Mouse (Mus musculus): Measurements from ENCODE around the gene Sdk2.

Gene Sdk2

DNA sequence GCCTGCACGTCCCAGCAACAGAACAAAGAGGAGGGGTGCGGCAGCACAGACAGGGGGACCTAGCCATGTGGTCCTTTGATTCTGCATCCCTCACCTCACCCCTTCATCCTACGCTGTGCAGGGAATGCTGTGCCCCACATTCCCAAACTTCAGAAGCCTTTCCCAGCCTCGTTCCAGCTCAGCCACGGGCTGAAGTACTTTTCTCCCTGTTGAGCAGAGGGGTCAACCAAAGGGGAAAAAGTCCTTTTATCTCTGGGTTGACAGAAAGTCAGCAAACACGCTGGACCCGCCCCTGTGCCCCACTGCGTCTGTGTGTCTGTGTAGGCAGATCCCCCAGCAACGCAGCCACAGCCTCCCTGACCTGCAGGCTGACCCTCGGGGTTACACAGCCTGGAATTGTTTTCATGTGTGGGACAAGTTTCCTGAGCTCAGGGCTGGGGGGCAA is 18.9 kb downstream of the Sdk2 start:
- ATAC-seq (ENCODE audit: insufficient number of reproducible peaks, low FRiP score, low TSS enrichment): no peak

DNA sequence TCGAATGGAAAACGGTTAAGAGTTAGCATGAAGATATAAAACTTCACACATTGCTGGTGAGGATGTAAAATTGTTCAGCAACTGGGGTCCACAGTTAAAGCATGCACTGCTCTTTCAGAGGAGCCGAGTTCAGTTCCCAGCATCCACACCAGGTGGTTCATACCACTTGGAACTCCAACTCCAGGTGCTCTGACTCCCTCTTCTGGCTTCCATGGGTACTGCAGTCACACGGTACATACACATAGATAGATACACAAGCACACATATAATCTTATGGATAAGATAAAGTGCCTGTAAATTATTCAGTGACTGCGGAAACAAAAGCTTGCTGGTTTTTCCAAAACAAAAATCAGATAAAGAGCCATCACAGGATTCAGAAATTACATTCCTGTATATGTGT is 19.9 kb downstream of the Sdk2 start:
- ATAC-seq (ENCODE audit: insufficient number of reproducible peaks, low FRiP score, low TSS enrichment): no peak

DNA sequence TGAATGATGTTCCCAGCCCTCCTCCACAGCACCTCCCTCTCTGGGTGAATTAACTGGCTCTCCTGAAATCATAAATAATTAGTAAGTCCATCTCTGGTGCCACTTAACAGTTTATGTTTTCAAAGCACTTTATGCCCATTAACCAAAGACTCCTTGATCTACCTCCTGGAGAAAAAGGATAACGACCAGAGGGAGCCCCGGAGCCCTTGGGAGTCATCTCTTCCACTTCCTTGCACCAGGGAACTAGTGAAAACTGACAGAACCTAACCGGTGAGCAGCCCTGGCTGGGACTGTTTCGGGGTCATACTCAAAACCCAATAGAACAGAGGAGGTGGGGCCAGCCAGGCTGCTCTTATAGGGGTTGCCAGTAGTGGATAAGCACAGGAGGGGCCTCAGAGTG is 22.5 kb downstream of the Sdk2 start:
- no peak for ATAC-seq (ENCODE audit: insufficient number of reproducible peaks, low FRiP score, low TSS enrichment)

DNA sequence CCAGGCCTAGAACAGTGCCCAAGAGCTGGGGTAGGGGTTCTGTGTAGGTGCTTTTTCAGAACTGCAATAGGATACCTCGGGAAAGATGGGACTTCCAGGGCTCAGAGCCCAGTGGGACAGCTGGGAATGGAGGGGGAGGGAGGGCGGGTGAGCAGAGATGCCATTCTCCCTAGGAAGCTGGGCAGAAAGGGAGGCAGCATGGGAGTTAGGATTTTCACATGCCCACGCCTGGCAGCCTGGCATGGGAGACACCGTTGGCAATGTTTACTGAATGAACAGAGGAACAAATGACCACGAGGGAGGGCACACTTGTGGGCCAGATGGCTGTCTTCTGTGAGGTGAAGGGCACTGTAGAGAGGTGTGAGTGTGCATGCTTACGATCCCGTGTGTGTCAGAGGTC is 23.3 kb downstream of the Sdk2 start:
- 0 out of 2 replicates have a peak, but pooled peaks have one; percentile 45 for ATAC-seq (ENCODE audit: insufficient number of reproducible peaks, low FRiP score, low TSS enrichment)

DNA sequence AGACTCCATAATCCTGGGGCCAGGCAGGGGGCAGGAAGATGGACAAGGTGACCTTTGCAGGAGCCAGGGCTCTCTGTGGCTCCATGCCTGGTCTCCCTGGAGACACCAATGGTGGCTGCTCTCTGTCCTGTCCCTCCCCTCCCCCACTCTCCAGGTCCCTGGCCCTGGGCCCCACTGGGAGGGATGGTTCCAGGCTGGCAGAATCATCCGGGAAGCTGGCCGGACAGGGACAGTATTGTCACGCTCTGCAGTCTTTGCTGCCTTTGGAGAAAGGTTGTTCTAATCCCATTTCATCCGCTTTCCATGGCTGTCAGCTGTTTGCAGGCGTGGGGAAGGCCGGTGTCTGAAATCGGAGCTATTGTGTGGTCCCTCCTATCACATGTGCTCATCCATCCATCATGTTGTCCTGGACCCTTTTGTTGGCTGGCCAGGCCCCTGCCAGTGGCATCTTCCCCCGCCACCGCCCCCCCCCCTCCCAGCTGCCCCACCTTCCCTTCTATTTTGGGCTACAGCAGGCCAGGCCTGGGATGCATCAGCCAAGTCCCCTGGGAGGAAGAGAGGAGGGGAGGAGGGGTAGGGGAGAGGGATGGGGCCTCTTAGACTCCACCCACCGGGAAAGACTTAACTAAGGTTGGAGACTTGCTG is 26.3 kb downstream of the Sdk2 start:
- ATAC-seq (ENCODE audit: insufficient number of reproducible peaks, low FRiP score, low TSS enrichment): no peak

DNA sequence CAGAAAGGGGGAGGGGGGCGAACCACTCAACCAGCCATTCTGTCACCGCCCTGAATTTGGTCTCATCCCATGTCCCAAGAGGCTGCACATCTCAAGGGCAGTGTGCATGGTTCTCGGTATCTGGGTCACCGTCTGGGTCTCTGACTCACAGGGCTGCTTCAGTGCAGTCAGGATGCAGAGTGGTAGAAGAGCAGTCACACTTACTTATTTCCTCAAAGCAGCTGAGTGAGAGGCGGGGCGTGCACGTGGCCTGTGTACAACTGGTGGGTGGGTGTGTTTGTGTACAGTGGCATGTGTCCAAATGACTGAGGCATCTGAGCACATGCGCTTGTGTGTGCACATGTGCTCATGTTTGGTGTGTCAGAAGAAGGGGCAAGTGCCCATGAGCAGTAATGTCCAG is 28.8 kb downstream of the Sdk2 start:
- no peak for ATAC-seq (ENCODE audit: insufficient number of reproducible peaks, low FRiP score, low TSS enrichment)

DNA sequence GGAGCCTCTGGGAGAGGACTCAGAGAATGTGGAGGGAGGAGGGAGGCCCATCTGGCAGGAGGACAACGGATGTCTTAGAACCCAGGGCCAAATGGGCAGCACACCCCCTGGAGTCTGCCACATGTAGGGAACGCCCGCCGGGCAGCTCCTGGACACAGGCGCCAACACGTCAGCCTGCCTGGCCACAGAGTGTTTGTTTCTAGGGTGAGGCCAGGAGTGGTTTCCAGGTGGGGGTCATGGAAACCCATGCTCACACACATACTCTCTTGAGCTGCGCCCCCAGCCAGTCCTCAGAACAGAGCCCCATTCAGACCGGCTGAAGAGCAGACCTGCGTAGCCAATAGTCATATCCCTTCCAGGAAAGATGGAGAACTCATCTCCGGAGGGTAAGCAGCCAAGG is 35.4 kb downstream of the Sdk2 start:
- no peak for ATAC-seq (ENCODE audit: insufficient number of reproducible peaks, low FRiP score, low TSS enrichment)

DNA sequence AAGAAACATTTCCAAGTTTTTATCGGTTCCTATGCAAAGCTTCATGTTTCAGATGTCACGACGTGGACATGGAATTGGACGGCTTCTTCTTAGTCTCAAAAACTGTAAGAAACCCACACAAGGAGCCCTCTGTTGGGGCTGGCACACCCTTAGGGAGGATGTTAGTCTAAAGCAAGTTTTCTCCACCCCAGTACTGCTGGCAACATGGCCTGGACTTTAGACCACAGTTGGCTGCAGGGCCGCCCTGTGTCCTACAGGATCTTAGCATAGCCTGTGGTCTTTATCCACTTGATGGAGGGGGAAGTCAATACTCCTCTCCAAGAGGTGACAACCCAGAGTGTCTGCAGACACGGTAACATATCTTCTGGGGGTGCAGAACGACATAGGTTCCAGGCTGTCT is 36.6 kb downstream of the Sdk2 start:
- no peak for ATAC-seq (ENCODE audit: insufficient number of reproducible peaks, low FRiP score, low TSS enrichment)

DNA sequence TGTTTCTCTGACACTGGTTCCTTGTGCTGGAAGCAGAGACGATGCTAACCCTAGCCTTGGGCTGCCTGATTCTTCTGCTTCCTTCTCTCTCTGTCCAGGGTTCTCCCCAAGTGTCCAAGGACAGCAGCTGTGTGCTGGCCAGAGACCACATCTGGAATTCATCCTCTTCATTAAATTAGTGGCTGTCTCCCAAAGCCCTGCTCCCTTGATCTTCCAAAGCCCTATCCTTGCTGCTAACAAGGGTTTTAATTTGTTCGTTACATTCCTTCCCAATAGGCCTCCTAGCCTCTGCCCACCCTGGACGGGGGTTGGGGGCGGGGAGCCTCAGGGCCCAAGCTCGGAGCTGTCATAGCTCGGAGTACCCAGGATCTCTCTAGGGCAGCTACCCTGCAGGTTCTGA is 38.3 kb downstream of the Sdk2 start:
- no peak for ATAC-seq (ENCODE audit: insufficient number of reproducible peaks, low FRiP score, low TSS enrichment)

DNA sequence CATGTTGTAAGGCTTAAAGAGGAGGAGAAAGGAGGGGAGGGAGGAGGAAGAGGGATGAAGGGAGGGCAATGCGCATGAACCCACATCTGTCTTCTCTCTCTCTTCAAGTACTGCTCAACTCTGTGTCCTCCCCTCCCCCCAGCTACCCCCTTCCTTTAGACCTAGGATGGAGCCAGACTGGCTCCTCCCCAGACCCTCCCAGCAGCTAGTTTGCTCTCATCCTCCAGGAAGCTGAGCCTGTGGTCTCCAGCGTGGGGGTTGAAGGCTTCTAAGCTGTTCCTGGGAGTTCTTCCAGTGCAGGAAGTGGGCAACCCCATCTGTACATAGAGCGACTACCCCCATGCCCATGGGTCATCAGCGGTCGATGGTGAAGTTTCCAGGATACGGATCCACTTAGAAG is 38.8 kb downstream of the Sdk2 start:
- no peak for ATAC-seq (ENCODE audit: insufficient number of reproducible peaks, low FRiP score, low TSS enrichment)

DNA sequence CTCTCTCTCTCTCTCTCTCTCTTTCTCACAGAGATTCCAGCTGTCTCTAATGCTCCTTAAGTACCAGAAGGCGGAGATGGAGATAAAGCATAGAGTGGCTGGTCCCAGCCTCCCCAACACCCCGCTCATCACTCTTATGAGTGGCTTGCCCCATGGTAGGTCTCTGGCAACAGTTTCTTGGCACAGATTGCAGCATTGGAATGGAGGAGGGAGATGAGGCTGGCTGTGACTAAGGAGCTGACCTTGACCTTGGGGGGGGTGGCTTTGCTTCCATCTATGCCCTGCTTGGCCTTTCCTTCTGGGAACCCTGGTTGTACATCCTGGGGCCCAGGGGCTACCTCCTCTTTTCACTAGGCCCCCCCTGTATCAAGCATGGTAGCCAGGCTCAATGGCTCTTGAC is 41.8 kb downstream of the Sdk2 start:
- no peak for ATAC-seq (ENCODE audit: insufficient number of reproducible peaks, low FRiP score, low TSS enrichment)

DNA sequence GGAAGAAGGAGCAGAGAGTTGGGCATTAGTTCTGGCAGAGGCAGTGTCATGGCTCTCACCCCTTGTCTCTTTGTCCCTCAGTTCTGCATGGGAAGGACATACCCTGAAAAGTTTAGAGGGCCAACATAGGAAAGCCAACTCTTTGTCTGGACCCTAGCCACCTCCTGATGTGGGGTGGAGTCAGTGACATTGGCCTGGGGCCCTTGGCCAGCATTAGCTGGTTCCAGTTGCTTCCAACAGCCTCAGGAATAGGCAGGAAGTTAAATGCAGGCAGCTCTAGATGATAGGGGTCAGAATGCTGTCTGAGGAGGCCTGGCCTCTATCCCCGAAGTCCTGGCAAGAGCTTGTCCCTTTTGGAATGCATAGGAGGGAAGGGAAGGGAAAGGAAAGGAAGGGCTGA is 42.9 kb downstream of the Sdk2 start:
- no peak for ATAC-seq (ENCODE audit: insufficient number of reproducible peaks, low FRiP score, low TSS enrichment)

DNA sequence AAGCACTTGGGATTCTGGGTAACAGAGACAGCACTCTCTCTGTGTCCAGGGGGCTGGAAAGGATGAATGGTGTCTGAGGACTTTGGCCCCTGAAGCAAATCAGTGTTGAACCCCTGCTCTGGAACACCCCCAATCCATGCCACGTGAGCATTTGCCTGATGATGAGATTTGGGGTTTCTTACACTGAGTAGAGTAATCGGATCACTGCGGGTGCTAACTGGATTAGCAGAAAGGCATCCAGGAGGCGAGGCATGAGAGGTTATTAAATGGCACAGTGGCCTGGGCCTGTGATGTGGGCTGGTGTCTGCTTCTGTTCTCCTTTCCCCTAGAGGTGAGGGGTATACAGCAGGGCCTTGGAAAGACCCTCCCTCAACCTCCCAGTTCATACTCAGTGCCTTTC is 44.7 kb downstream of the Sdk2 start:
- no peak for ATAC-seq (ENCODE audit: insufficient number of reproducible peaks, low FRiP score, low TSS enrichment)

DNA sequence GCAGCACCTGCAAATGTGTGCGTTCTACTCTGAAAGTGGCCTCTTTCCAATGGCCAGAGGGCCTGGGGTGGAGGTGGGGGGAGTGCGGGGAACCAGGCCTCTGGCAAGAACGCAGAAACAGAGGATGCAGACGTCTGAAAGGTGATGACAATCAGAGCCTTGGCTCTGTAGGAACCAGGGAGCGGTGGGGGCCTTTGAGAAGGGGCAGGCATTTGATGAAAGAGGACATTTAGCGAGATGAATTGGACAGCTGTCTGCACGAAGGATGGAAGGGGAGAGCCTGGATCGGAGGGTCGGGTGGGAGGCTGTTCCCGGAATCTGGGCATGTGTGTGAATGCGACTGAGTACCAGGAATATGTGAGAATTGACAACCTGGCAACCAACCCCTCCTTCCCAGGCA is 47.8 kb downstream of the Sdk2 start:
- ATAC-seq (ENCODE audit: insufficient number of reproducible peaks, low FRiP score, low TSS enrichment): no peak

DNA sequence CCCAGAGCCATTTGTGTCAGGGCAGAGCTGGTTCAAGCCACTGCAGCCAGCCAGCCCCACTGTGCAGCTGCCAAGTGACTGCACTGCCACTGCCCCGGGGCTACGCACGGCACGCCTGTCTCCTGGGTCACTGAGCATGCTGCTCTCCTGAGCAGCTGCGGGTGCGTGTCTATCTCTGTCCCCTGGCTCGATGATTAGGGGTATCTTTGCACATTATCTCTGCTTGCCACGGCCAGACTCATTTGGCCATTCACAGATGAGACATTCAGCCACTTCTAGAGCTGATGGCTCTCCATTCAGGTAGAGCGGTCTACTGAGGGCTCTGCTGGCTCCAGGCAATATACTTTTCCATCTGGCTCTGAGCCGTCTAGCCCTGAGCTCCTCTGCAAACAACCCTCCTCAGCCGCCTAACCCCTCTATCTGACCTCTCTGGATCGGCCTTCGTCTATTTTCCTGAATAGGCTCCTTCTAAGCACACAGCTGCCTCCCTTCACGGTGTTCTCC is 49.9 kb downstream of the Sdk2 start:
- no peak for ATAC-seq (ENCODE audit: insufficient number of reproducible peaks, low FRiP score, low TSS enrichment)

DNA sequence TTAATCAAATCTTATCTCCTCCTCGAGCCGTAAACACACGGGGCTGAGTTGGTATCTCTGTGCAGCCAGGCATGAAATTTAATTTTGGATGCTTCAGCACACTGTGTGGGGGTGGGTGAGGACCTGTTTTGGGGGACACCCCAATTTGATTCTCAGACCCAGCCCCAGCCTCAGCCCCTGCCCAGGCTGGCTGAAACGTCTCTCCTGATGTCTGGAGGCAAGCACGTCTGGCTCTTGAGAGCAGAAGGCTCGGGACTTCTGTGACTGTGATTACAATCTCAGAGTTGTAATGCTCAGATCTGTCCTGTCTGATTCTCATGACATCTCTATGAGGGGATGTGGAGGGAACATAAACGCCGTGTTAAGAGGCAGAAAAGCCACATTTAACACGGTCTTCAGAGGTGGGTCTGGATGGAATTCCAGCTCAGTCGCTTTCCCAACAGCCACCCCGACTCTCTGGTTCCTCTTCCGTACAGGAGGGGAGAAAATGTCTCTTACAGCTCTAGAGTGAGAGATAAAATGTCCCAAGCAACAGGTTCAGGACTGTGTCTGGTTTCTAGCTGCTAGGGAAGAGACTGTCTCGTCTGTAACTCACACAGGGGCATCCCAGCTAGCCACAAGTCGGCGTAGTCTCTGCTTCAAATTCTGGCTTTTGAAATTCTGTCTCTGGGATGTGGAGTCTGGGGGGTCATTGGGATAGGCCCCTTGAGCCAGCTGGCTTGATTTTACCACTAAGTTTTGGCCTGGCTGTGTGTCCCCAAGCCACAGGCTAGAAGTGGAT is 50.5 kb downstream of the Sdk2 start:
- no peak for ATAC-seq (ENCODE audit: insufficient number of reproducible peaks, low FRiP score, low TSS enrichment)

DNA sequence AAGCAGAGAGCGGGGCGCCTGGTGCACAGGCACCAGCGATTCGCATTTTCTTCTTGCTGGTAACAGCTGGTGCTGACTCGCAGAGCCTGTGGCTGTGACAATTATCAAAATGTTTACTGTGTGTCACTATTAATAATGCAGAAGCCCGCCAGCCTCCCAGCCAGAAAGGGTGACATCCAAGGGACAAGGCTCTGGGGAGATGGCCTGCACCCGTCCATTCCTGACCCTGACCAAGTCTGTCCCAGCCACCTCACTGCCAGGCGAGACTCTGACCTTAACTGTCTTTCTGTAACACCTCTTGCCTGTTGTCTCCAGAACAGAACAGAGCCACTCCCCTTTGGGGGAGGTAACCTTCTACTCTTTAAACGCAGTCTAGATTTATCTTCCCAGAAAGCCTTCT is 55.3 kb downstream of the Sdk2 start:
- ATAC-seq (ENCODE audit: insufficient number of reproducible peaks, low FRiP score, low TSS enrichment): no peak

DNA sequence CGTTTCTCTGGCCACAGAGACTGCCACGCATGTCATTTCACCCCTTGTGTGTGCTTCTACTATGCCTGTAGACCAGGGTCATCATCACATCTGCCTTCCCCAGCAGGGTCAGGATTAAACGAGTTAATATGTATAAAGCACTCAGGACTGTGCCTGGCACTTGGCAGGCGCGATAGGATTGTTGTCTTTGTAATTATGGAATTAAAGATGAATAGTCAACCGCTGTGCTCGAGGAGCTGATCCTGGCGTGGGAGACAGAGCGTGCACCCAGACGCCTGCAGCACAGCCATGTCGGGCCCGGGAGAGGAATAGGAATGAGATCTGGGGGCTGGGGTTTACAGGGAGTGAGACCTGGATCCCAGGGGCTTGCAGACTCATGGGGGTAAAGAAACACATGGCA is 61.0 kb downstream of the Sdk2 start:
- no peak for ATAC-seq (ENCODE audit: insufficient number of reproducible peaks, low FRiP score, low TSS enrichment)

DNA sequence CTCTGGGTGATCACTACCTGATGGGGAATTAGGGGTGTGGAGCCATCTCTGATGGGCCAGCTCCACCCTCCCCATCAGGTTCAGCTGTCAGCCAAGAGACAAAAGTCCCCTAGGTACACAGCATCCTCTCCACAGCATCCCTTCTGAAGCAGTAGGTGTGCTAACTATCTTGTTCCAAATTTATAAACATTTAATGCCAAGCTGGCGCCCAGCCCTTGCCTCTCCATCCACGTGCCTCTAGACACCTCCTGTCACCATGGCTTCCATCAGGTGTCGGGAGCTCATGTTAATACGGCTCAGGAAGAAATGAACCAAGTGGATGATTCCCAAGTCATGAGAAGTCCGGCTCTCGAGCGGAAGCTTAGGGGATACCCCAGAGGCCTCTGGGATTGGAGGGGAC is 62.2 kb downstream of the Sdk2 start:
- ATAC-seq (ENCODE audit: insufficient number of reproducible peaks, low FRiP score, low TSS enrichment): no peak

DNA sequence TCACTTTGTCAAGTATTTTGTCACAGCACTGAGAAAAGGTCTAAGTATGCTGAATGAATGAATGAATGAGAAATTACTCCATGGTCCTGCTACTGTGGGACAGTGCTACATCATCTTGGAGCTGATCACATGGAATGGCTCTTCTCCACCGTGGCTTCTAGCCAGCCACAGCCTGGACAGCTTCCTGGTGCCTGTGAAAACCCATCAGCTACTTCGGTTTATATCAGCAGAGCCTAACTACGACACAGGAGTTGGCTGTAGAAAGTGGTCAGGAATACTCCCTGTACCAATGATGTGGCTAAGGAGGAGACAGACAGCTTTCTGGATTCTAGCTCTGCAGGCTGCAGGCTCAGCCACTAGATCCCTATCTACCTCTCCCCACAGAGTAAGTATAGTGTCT is 63.7 kb downstream of the Sdk2 start:
- no peak for ATAC-seq (ENCODE audit: insufficient number of reproducible peaks, low FRiP score, low TSS enrichment)

DNA sequence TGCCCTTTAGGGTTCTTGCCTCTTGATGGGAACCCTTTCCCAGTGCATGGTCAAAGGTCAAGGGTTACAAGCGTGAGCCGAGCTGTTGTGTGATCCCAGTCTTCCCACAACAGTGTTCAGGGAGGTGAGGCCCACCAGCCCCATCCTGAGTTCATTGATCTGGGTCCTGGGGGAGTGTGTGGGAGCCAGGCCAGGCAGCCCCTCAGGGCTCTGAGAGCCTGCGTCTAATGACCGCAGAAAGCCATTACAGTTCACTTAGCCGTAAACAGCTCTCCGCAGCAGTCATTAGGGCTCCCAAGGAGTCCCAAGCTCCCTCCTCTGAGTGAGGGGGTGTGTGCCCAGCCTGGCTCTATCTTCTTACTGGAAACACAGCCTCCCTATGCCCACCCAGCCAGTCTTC is 66.8 kb downstream of the Sdk2 start:
- no peak for ATAC-seq (ENCODE audit: insufficient number of reproducible peaks, low FRiP score, low TSS enrichment)

DNA sequence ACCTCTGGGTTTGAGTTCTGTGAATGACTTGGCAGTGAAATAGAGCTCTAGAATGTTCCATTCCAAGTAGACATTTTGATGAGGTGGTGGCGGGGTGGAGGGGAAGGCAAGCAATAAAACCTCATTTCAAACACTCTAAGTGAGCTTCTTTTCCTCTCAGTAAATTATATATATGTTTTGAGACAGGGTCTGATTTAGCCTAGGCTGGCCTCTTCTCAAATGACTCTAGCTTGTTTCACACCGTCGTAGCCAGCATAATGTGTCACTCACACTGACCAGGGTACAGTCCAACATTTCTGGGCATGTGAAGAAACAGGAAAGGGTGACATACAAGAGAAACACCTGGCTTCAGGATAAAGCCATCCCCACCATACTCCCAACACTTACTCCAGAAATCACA is 68.1 kb downstream of the Sdk2 start:
- no peak for ATAC-seq (ENCODE audit: insufficient number of reproducible peaks, low FRiP score, low TSS enrichment)

Data from cerebellum, adult (tissue).